Mouse (Mus musculus) myocyte (in vitro differentiated cells): ENCODE measurements around the gene Tecr. TPM values are rescaled to one million over a fixed set of nuclear protein-coding genes. Genes with fewer than 3 reads are reported as not detected.
"Not testable (repeated sequence)": the region's sequence is repeated elsewhere in the genome, so short reads cannot be mapped to it uniquely, and the experiment has no call there.

Experiments
- H3K27me3 ChIP-seq: one replicate; pipeline ENCODE4 v1.6.1; 2011; ENCODE audit not compliant: control insufficient read depth, insufficient read depth, insufficient read length
- H3K36me3 ChIP-seq: one replicate; pipeline ENCODE4 v1.6.1; 2011; ENCODE audit not compliant: control insufficient read depth, insufficient read depth
- H3K4me2 ChIP-seq: one replicate; pipeline ENCODE4 v1.6.1; 2011; ENCODE audit warnings: low read depth, control low read depth
- H3K4me3 ChIP-seq: one replicate; pipeline ENCODE4 v1.5.1; 2011; ENCODE audit warnings: mild to moderate bottlenecking, control low read depth, moderate library complexity
- H3K79me2 ChIP-seq: one replicate; pipeline ENCODE4 v1.6.1; 2011; ENCODE audit not compliant: control insufficient read depth, insufficient read depth
- H3ac ChIP-seq: one replicate; pipeline ENCODE4 v1.6.1; 2011; ENCODE audit not compliant: control insufficient read depth, insufficient read length
- CEBPB ChIP-seq: IDR thresholded peaks from 2 replicates; pipeline ENCODE4 v1.6.1; 2011; ENCODE audit warnings: mild to moderate bottlenecking, moderate library complexity; ENCODE audit not compliant: poor library complexity, insufficient read depth, severe bottlenecking
- E2F4 ChIP-seq: IDR thresholded peaks from one replicate; pipeline ENCODE4 v1.6.1; 2011; ENCODE audit warnings: mild to moderate bottlenecking, control low read depth, moderate library complexity; ENCODE audit not compliant: insufficient read depth
- MAX ChIP-seq: IDR thresholded peaks from one replicate; pipeline ENCODE4 v1.6.1; 2011; ENCODE audit warnings: low read depth, mild to moderate bottlenecking, control low read depth
- MYOD1 ChIP-seq, 3 experiments: IDR thresholded peaks; one replicate each; pipeline ENCODE4 v1.6.1; 2011; ENCODE audit warnings: control low read depth in 2 of 3, low read depth in 2 of 3, mild to moderate bottlenecking in 2 of 3, moderate library complexity in 1 of 3; ENCODE audit not compliant: insufficient read length in 2 of 3, control insufficient read depth in 1 of 3
- MYOG ChIP-seq, 3 experiments: IDR thresholded peaks; one replicate each; pipeline ENCODE4 v1.6.1; 2011; ENCODE audit warnings: control low read depth in 2 of 3, low read depth in 2 of 3, mild to moderate bottlenecking in 2 of 3; ENCODE audit not compliant: insufficient read length in 2 of 3, control insufficient read depth in 1 of 3, insufficient read depth in 1 of 3
- POLR2A ChIP-seq: IDR thresholded peaks from one replicate; pipeline ENCODE4 v1.6.1; 2011; ENCODE audit warnings: low read depth, mild to moderate bottlenecking, control low read depth, moderate library complexity; ENCODE audit not compliant: insufficient read length
- POLR2AphosphoS2 ChIP-seq: IDR thresholded peaks from one replicate; pipeline ENCODE4 v1.6.1; 2011; ENCODE audit warnings: low read depth, control low read depth; ENCODE audit not compliant: insufficient read length
- REST ChIP-seq: IDR thresholded peaks from one replicate; pipeline ENCODE4 v1.6.1; 2011; ENCODE audit warnings: mild to moderate bottlenecking, control low read depth, moderate library complexity; ENCODE audit not compliant: insufficient read depth, insufficient read length
- SRF ChIP-seq: IDR thresholded peaks from one replicate; pipeline ENCODE4 v1.6.1; 2011; ENCODE audit warnings: low read depth; ENCODE audit not compliant: control insufficient read depth, insufficient read length
- TCF12 ChIP-seq: IDR thresholded peaks from one replicate; pipeline ENCODE4 v1.6.1; 2011; ENCODE audit warnings: mild to moderate bottlenecking, control low read depth; ENCODE audit not compliant: poor library complexity, insufficient read depth, severe bottlenecking
- TCF3 ChIP-seq: IDR thresholded peaks from one replicate; pipeline ENCODE4 v1.6.1; 2011; ENCODE audit warnings: low read depth, control low read depth; ENCODE audit not compliant: insufficient read length
- USF1 ChIP-seq: IDR thresholded peaks from one replicate; pipeline ENCODE4 v1.6.1; 2011; ENCODE audit warnings: low read depth, mild to moderate bottlenecking, control low read depth, moderate library complexity
- polyA plus RNA-seq: library from polyadenylated mRNA; unstranded; fragments of >200 nt; fragmentation: generic; extraction: Trizol; gene quantifications from one replicate; pipeline ENCODE4 v1.2.1, GENCODE M21; 2012; ENCODE audit warnings: missing spikeins

Gene Tecr
- polyA plus RNA-seq, 1 experiment, result 459 TPM

DNA sequence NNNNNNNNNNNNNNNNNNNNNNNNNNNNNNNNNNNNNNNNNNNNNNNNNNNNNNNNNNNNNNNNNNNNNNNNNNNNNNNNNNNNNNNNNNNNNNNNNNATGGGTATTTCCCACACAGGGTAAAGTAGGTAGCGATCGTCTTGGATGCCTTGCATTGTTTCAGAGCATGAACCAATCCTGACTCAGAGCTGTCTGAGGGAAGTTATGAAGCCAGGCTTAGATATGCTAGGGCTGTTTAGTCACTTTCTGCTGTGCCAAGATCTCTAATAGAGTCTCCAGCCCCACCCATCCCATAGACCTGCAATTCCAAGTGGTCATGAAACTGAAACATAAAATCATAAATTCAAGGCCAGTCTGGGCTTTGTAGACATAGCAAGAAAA is 5.1 kb downstream of the Tecr start:
- Histone ChIP-seq H3K79me2 (no peaks in the 10 kb centered on the region), H3K4me3 (no peak overlapping the region), H3K4me2 (peak overlapping the region; percentile 54), H3ac (no peak overlapping the region), H3K27me3 (no peaks in the 10 kb centered on the region), H3K36me3 (no peaks in the 10 kb centered on the region)
- TF ChIP-seq SRF (no peak), POLR2AphosphoS2 (no peak), MYOG (IDR thresholded peaks at IDR 0.05; ENCODE audit: control insufficient read depth in 1 of 3, insufficient read depth in 1 of 3, insufficient read length in 2 of 3, low read depth in 2 of 3) (no peak), MYOD1 (IDR thresholded peaks at IDR 0.05; ENCODE audit: control insufficient read depth in 1 of 3, insufficient read length in 2 of 3, low read depth in 2 of 3) (no peak), REST (no peak), MAX (no peak), POLR2A (no peak), E2F4 (no peak), TCF12 (no peak)

DNA sequence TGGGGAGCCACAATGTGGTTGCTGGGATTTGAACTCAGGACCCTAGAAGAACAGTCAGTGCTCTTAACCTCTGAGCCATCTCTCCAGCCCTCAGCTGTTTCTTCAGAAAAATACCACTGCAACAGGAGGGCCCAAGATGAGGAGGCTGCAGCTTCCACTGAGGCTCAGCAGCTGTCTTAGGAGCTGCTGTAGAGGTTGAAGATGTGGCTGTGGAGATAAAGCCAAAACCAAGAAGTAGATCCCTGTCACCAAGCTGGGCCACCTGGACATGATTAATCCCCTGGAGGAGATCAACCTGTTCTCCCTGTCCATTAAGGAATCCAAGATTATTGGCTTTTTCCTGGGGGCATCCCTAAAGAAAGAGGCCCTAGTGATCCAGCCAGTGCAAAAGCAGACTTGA is 8.0 kb downstream of the Tecr start:
- no peak for TF ChIP-seq SRF
- TF ChIP-seq MYOG (IDR thresholded peaks at IDR 0.05; ENCODE audit: control insufficient read depth in 1 of 3, insufficient read depth in 1 of 3, insufficient read length in 2 of 3, low read depth in 2 of 3), result no peak
- no peak for TF ChIP-seq POLR2AphosphoS2
- no peak for TF ChIP-seq REST
- Histone ChIP-seq H3K4me3 (no peak overlapping the region), H3K27me3 (no peaks in the 10 kb centered on the region), H3ac (no peak overlapping the region), H3K4me2 (no peak overlapping the region), H3K79me2 (no peaks in the 10 kb centered on the region), H3K36me3 (no peaks in the 10 kb centered on the region)

DNA sequence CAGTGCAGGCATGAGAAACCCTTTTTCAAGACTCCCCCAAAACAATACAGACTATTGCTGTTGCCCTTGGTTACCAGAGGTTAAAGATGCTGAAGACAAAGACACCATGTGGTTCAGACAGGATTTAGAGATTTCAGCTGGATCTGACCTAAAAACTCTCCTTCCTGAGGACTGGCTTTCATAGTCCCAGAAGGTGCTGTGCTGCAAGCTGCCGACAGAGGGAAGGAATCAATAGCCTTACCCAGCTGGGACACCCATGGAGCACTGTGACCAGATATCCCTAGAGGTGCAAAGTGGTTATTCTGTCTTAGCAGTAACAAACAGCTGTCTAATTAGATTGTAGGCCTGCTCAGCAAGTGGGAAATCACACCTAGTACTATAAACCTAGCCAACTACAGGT is 9.6 kb downstream of the Tecr start:
- H3K79me2 ChIP-seq, result peaks cover 10% of the 10 kb centered on the region
- H3K27me3 ChIP-seq, result no peaks in the 10 kb centered on the region
- no peak for TF ChIP-seq E2F4
- TF ChIP-seq TCF3, result no peak
- TF ChIP-seq POLR2A, result no peak
- TF ChIP-seq MYOG (IDR thresholded peaks at IDR 0.05; ENCODE audit: control insufficient read depth in 1 of 3, insufficient read depth in 1 of 3, insufficient read length in 2 of 3, low read depth in 2 of 3), result no peak
- TF ChIP-seq REST, result no peak
- no peak for TF ChIP-seq POLR2AphosphoS2
- TF ChIP-seq TCF12, result no peak
- no peak for TF ChIP-seq SRF
- TF ChIP-seq MYOD1 (IDR thresholded peaks at IDR 0.05; ENCODE audit: control insufficient read depth in 1 of 3, insufficient read length in 2 of 3, low read depth in 2 of 3), result no peak
- TF ChIP-seq USF1, result no peak
- H3K4me2 ChIP-seq, result no peak overlapping the region
- no peak overlapping the region for H3ac ChIP-seq
- no peak overlapping the region for H3K4me3 ChIP-seq
- H3K36me3 ChIP-seq, result no peaks in the 10 kb centered on the region

DNA sequence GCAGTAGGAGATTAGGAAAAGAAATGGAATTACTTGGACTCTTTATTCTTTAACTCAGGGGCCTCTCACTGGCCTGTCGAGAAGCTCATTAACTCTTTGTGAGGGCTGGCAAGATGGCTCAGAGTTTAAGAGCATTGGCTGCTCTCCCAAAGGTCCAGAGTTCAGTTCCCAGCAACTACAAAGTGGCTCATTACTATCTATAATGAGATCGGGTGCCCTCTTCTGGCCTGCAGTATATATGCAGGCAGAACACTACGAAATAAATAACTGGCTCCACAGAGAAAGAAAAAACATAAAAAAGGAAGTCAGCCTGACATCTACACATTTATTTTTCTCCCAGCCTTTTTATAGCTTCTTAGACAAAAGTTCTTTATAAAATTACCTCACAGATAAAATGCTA is 11.4 kb downstream of the Tecr start:
- Histone ChIP-seq H3K4me3 (no peak overlapping the region), H3K36me3 (peaks cover under 1% of the 10 kb centered on the region), H3K4me2 (no peak overlapping the region), H3ac (no peak overlapping the region), H3K79me2 (peaks cover 27% of the 10 kb centered on the region), H3K27me3 (no peaks in the 10 kb centered on the region)
- TF ChIP-seq REST (no peak), MYOD1 (IDR thresholded peaks at IDR 0.05; ENCODE audit: control insufficient read depth in 1 of 3, insufficient read length in 2 of 3, low read depth in 2 of 3) (no peak), SRF (no peak), E2F4 (no peak), POLR2A (no peak), POLR2AphosphoS2 (no peak), TCF3 (no peak), MAX (no peak), MYOG (IDR thresholded peaks at IDR 0.05; ENCODE audit: control insufficient read depth in 1 of 3, insufficient read depth in 1 of 3, insufficient read length in 2 of 3, low read depth in 2 of 3) (no peak), TCF12 (no peak), CEBPB (no peak)

DNA sequence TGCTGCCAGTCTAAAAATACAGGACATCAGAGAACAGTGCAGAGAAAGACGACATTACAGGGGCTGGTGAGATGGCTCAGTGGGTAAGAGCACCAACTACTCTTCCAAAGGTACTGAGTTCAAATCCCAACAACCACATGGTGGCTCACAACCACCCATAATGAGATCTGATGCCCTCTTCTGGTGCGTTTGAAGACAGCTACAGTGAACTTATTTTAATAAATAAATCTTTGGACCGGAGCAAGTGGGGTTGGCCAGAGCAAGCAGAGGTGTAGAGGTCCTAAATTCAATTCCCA is 12.8 kb downstream of the Tecr start:
- Histone ChIP-seq H3K4me3 (peak overlapping the region; percentile 72), H3K4me2 (peak overlapping the region; percentile 97), H3K79me2 (peaks cover 37% of the 10 kb centered on the region)
- H3K36me3 ChIP-seq, H3K27me3 ChIP-seq, H3ac ChIP-seq: not testable (repeated sequence)
